Mouse (Mus musculus) liver, postnatal 0 days (tissue): ENCODE measurements around the gene Herpud2.

Experiments
- CTCF ChIP-seq: sonication (generic); IDR thresholded peaks from 2 replicates; pipeline ENCODE4 v1.5.1; 2016; ENCODE audit warnings: antibody characterized with exemption, low read depth
- EP300 ChIP-seq: IDR thresholded peaks from 2 replicates; pipeline ENCODE4 v1.6.1; 2016; ENCODE audit warnings: antibody characterized with exemption, low read depth, mild to moderate bottlenecking

GRCm38 (mm10) chr9:25196746-25197145 lies 45.1 kb upstream of the Herpud2 start:
- TF ChIP-seq CTCF (no peak), EP300 (no peak)
